ENCODE assay signal across 10 mouse cellular contexts in genomic region chr9:44599616-44600015, GRCm38 (mm10). TPM values are rescaled to one million over a fixed set of nuclear protein-coding genes. Genes with fewer than 3 reads are reported as not detected.
DNase-seq lines count a peak whose midpoint lies in the region; ATAC-seq lines count a peak whose summit lies in the region.
"Had no signal": no experiment of that assay in that cellular context is flagged by ENCODE, and none has a peak within 500 bp of the region (broad histone marks: within the 10 kb centered on the region; RNA-seq: fewer than 3 reads in every experiment).

No protein-coding gene starts in this region.

- peaks cover 36% of the 10 kb centered on the region for H3K4me1 ChIP-seq in heart, embryonic 12.5 days (replicated peaks)
- H3K4me1 ChIP-seq in neural tube, embryonic 11.5 days (ENCODE audit: control insufficient read depth, insufficient read depth, low read length), result peaks cover 11% of the 10 kb centered on the region

- H3K27ac ChIP-seq in heart, embryonic 12.5 days (ENCODE audit: poor library complexity, severe bottlenecking), result no peak overlapping the region
- H3K27ac ChIP-seq in neural tube, embryonic 11.5 days (ENCODE audit: low read depth, low read length), result peak overlapping the region; percentile 53; the same call in 1 of the 2 replicates

- DNase-seq in heart, postnatal 14 days, result no peak
- no peak for DNase-seq in neural tube, embryonic 11.5 days (ENCODE audit: low spot score)
- DNase-seq in neural tube, embryonic 10.5 days (ENCODE audit: extremely low spot score, low spot score), result no peak
- DNase-seq in kidney, postnatal 36 days, result peak; percentile 30 to 57
- DNase-seq in spleen, postnatal 36 days (ENCODE audit: low spot score in 2 of 2), result no peak
- DNase-seq in T-cell, adult 2 months (ENCODE audit: low spot score), result no peak

- no peak for ATAC-seq in heart, embryonic 12.5 days (ENCODE audit: insufficient number of reproducible peaks, low FRiP score)
- ATAC-seq in neural tube, embryonic 11.5 days (ENCODE audit: insufficient read depth, low FRiP score, low TSS enrichment), result no peak
- ATAC-seq in inflammation-experienced regulatory T-cells, adult 6 months, result no peak

- peak overlapping the region; percentile 56; the same call in 1 of the 2 replicates for H3K9ac ChIP-seq in heart, embryonic 12.5 days
- no peak overlapping the region for H3K9ac ChIP-seq in neural tube, embryonic 11.5 days (ENCODE audit: low read length)

- H3K4me3 ChIP-seq in heart, embryonic 12.5 days, result peak overlapping the region; percentile 38; the same call in 1 of the 2 replicates
- no peak overlapping the region for H3K4me3 ChIP-seq in neural tube, embryonic 11.5 days (ENCODE audit: low read depth, low read length)
- H3K4me3 ChIP-seq: erythroblast, embryonic 14.5 days had no signal

- peaks cover 2% of the 10 kb centered on the region; the same call in 1 of the 2 replicates for H3K36me3 ChIP-seq in heart, embryonic 12.5 days
- no peaks in the 10 kb centered on the region for H3K36me3 ChIP-seq in neural tube, embryonic 11.5 days (ENCODE audit: control insufficient read depth, insufficient read depth, low read length)

- intact Hi-C loops in heart, postnatal 14 days (cut with DNase I), result no loop called here

- WGBS in heart, embryonic 12.5 days, result 17% methylated on average over 6 of the region's 6 CpGs
- 23% methylated on average over 6 of the region's 6 CpGs for WGBS in neural tube, embryonic 11.5 days

- H3K27me3 ChIP-seq in heart, embryonic 12.5 days (replicated peaks), result no peaks in the 10 kb centered on the region
- no peaks in the 10 kb centered on the region for H3K27me3 ChIP-seq in neural tube, embryonic 11.5 days (ENCODE audit: control insufficient read depth, insufficient read depth, low read length)

- H3K9me3 ChIP-seq in heart, embryonic 12.5 days (replicated peaks), result no peaks in the 10 kb centered on the region
- no peaks in the 10 kb centered on the region for H3K9me3 ChIP-seq in neural tube, embryonic 11.5 days (ENCODE audit: control insufficient read depth, low read length)

- H3K4me2 ChIP-seq in heart, embryonic 12.5 days, result peak overlapping the region; percentile 83
- no peak overlapping the region; the same call in 1 of the 2 replicates for H3K4me2 ChIP-seq in neural tube, embryonic 11.5 days (ENCODE audit: low read depth)

RNA-seq across cellular contexts. Expression of gene Ddx6, which starts 5.1 kb away (rescaled TPM):
- 12.4 and 13.5 TPM in 2 replicates for polyA plus RNA-seq in heart, embryonic 12.5 days (2016; fragmentation: Nextera tagmentation; extraction: Ambion mirVana)
- total RNA-seq in heart, postnatal 14 days (2021), result 10 to 100 TPM; 92.0 to 94.3 TPM
- 11.6 and 11.9 TPM in 2 replicates for polyA plus RNA-seq in neural tube, embryonic 11.5 days (2014; fragmentation: Nextera tagmentation; extraction: Ambion mirVana)
- 100 to 1,000 TPM in 1 of 3 experiments, 10 to 100 TPM in 2; 57.3 to 129 (median 66.8) TPM for polyA plus RNA-seq in inflammation-experienced regulatory T-cells, adult 6 months (2017; shearing (Covaris generic))

RNA-seq across cellular contexts. Expression of gene Cxcr5, which starts 37.9 kb away (rescaled TPM):
- not detected in 2 replicates for polyA plus RNA-seq in heart, embryonic 12.5 days (2016; fragmentation: Nextera tagmentation; extraction: Ambion mirVana)
- total RNA-seq in heart, postnatal 14 days (2021), result under 1 TPM; 0.12 to 0.20 TPM
- polyA plus RNA-seq in neural tube, embryonic 11.5 days (2014; fragmentation: Nextera tagmentation; extraction: Ambion mirVana), result not detected in 2 replicates
- 100 to 1,000 TPM in 2 of 3 experiments, 10 to 100 TPM in 1; 62.4 to 131 (median 115) TPM for polyA plus RNA-seq in inflammation-experienced regulatory T-cells, adult 6 months (2017; shearing (Covaris generic))
- total RNA-seq: layer of hippocampus, adult 8-10 months had no signal
- polyA plus RNA-seq: erythroblast, embryonic 14.5 days had no signal

Comparison
In these comparisons a context has a peak if more than half of its experiments do, and no peak if none do; other contexts are left out.
1. DNase-seq: peak in kidney, postnatal 36 days (2 of 2); none in heart, postnatal 14 days (0 of 2), neural tube, embryonic 11.5 days (single experiment), neural tube, embryonic 10.5 days (single experiment), spleen, postnatal 36 days (0 of 2) and T-cell, adult 2 months (single experiment).
2. RNA of gene Cxcr5, which starts 37.9 kb away (polyA plus RNA-seq): 62.4 to 131 TPM in inflammation-experienced regulatory T-cells, adult 6 months; not detected in heart, embryonic 12.5 days and not detected in neural tube, embryonic 11.5 days; every median in the first group is over 10 times any median in the second.